Mouse (Mus musculus) forebrain, embryonic 11.5 days (tissue): Measurements from ENCODE around the gene Kcnd2. TPM values are rescaled to one million over a fixed set of nuclear protein-coding genes. Genes with fewer than 3 reads are reported as not detected.
"Not testable (repeated sequence)": the region's sequence is repeated elsewhere in the genome, so short reads cannot be mapped to it uniquely, and the experiment has no call there.

ENCODE experiments used
- ATAC-seq: fragments of 200-750 bp; cut with Nextera tagmentation; replicated peaks from 2 replicates; pipeline ENCODE4 v1.8.0; 2017; ENCODE audit warnings: moderate TSS enrichment; ENCODE audit not compliant: low FRiP score
- DNase-seq: peaks from one replicate; pipeline ENCODE4 v3.0.0-alpha.2; 2017; ENCODE audit warnings: low spot score
- H3K27ac ChIP-seq: fragments of 300-500 bp; sonication (generic); 2 replicates; pipeline ENCODE4 v1.5.1; 2014; ENCODE audit warnings: low read depth, low read length
- H3K27me3 ChIP-seq: fragments of 300-500 bp; sonication (generic); 2 replicates; pipeline ENCODE4 v1.6.1; 2014; ENCODE audit warnings: mild to moderate bottlenecking, low read length, mixed read lengths; ENCODE audit not compliant: control insufficient read depth, insufficient read depth
- H3K36me3 ChIP-seq: fragments of 300-500 bp; sonication (generic); 2 replicates; pipeline ENCODE4 v1.6.1; 2014; ENCODE audit warnings: mild to moderate bottlenecking, low read length, moderate library complexity, mixed read lengths; ENCODE audit not compliant: control insufficient read depth, insufficient read depth
- H3K4me1 ChIP-seq: fragments of 300-500 bp; sonication (generic); replicated peaks from 2 replicates; pipeline ENCODE4 v1.6.1; 2014; ENCODE audit warnings: low read length, mixed read lengths; ENCODE audit not compliant: control insufficient read depth, insufficient read depth
- H3K4me2 ChIP-seq: fragments of 300-500 bp; sonication (generic); 2 replicates; pipeline ENCODE4 v1.6.1; 2014; ENCODE audit warnings: low read depth, mild to moderate bottlenecking, low read length, moderate library complexity, mixed read lengths; ENCODE audit not compliant: severe bottlenecking
- H3K4me3 ChIP-seq: fragments of 300-500 bp; sonication (generic); 2 replicates; pipeline ENCODE4 v1.5.1; 2014; ENCODE audit warnings: low read depth, low read length
- H3K9ac ChIP-seq: fragments of 300-500 bp; sonication (generic); 2 replicates; pipeline ENCODE4 v1.6.1; 2014; ENCODE audit warnings: low read length
- H3K9me3 ChIP-seq: fragments of 300-500 bp; sonication (generic); 2 replicates; pipeline ENCODE4 v1.6.1; 2016; ENCODE audit warnings: low read length, mixed read lengths; ENCODE audit not compliant: control insufficient read depth
- WGBS: fragments of 180-500 bp; shearing (Covaris S2); extraction: QIAGEN DNeasy Blood & Tissue Kit; methylation state at CpG from one replicate; pipeline ENCODE4 v1.1.7; 2014; 5-methylcytosine and 5-hydroxymethylcytosine counted together
- polyA plus RNA-seq: library from polyadenylated mRNA; unstranded; fragments of >200 nt; fragmentation: Nextera tagmentation; extraction: Ambion mirVana; gene quantifications from 2 replicates; pipeline ENCODE4 v1.2.1, GENCODE M21; 2014

Gene Kcnd2
- polyA plus RNA-seq, 1 experiment from 2014 or later = 3.1 TPM

- no peaks in the 10 kb centered on the region for H3K27me3 ChIP-seq
- no peak overlapping the region for H3K4me3 ChIP-seq
- peaks cover 2% of the 10 kb centered on the region; the same call in 1 of the 2 replicates for H3K4me1 ChIP-seq
- no peak overlapping the region for H3K27ac ChIP-seq
- no peak overlapping the region for H3K4me2 ChIP-seq
- DNase-seq (no peak), ATAC-seq (no peak)
- no peaks in the 10 kb centered on the region for H3K36me3 ChIP-seq
- H3K9me3 ChIP-seq = no peaks in the 10 kb centered on the region
- WGBS = 43% methylated on average over 4 of the region's 4 CpGs
- no peak overlapping the region for H3K9ac ChIP-seq
Observed at GRCm38 (mm10) chr6:21327081-21327737, 111.9 kb downstream of the Kcnd2 start.

DNA sequence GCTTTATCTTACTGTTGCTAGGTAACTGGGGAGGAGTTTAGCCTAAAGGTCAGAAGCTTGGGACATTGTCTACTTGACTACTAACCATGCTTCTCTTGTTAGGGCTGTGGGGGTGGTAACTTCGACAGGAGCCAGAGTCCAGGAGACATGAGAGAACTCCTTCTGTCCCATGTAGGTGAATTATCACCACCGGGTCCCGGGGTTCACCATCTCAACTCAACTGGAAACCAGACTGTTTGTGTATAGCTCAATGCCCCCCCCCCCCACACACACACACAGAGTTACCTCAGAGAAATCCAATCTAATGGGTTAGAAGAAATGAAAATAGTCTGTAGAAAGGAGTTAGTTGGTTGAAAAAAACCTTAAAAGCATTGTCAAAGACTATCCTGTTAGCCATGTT lies 170.0 kb downstream of the Kcnd2 start:
- not testable (repeated sequence) for H3K4me3 ChIP-seq, H3K4me1 ChIP-seq, H3K9ac ChIP-seq, H3K9me3 ChIP-seq, H3K36me3 ChIP-seq, H3K4me2 ChIP-seq, H3K27me3 ChIP-seq, DNase-seq, ATAC-seq, H3K27ac ChIP-seq
- 77% methylated on average over 3 of the region's 3 CpGs for WGBS

DNA sequence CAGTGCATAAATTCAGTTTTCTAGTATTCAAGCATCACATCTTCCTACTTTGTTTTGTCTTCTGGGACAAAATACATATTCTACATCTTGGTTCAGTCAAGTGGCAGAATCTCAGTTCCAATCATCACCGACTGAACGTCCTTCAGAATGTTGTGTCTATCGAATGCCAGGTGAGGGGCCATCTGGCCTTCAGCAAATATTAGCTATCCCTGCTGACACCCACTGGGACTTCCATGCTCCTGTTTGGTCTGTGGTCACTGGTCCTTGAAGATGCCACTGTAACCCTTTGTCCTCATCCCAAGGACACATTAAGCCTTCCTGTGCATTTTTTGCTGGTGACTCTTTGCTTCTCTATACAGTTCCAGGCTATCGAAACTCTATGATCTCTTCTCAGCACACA lies 176.5 kb downstream of the Kcnd2 start:
- H3K27ac ChIP-seq = no peak overlapping the region
- WGBS = 96% methylated on average over 4 of the region's 4 CpGs

DNA sequence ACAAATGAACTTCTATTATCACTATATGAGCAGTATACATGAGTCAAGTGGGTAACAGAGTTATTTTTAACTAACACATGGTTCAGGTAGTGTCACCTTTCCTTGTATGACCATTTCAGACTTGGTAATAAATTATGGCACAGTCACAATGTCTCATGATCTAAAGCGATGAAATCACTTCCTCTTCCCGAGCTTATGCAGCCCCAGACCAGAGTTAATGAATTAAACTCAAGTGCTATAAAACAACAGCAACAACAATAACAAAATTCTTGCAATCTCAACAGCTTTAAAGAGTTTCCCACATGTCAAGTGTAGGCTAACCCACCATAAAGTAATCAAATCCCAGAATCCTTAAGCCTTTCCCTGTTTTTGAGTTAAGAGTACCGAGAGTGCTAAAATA lies 198.4 kb downstream of the Kcnd2 start:
- ATAC-seq (no peak), DNase-seq (no peak)
- Histone ChIP-seq H3K27ac (no peak overlapping the region), H3K4me1 (no peaks in the 10 kb centered on the region), H3K27me3 (no peaks in the 10 kb centered on the region), H3K4me2 (no peak overlapping the region), H3K36me3 (no peaks in the 10 kb centered on the region), H3K9ac (no peak overlapping the region), H3K4me3 (no peak overlapping the region), H3K9me3 (no peaks in the 10 kb centered on the region)
- WGBS = 91% methylated on average over 3 of the region's 3 CpGs

More for the DNA sequence above, 176.5 kb downstream of the Kcnd2 start:
- no peaks in the 10 kb centered on the region for H3K4me1 ChIP-seq
- H3K4me3 ChIP-seq = no peak overlapping the region
- H3K36me3 ChIP-seq = no peaks in the 10 kb centered on the region
- no peak for ATAC-seq
- H3K9ac ChIP-seq = no peak overlapping the region
- no peaks in the 10 kb centered on the region for H3K9me3 ChIP-seq
- H3K27me3 ChIP-seq = no peaks in the 10 kb centered on the region
- DNase-seq = no peak
- no peak overlapping the region for H3K4me2 ChIP-seq

GRCm38 (mm10) chr6:21418246-21418645 lies 202.9 kb downstream of the Kcnd2 start:
- DNase-seq = no peak
- H3K4me2 ChIP-seq = no peak overlapping the region
- no peak overlapping the region for H3K4me3 ChIP-seq
- H3K36me3 ChIP-seq = no peaks in the 10 kb centered on the region
- ATAC-seq = no peak
- H3K9ac ChIP-seq = no peak overlapping the region
- H3K9me3 ChIP-seq = no peaks in the 10 kb centered on the region
- H3K27ac ChIP-seq = no peak overlapping the region
- H3K4me1 ChIP-seq = no peaks in the 10 kb centered on the region
- no peaks in the 10 kb centered on the region for H3K27me3 ChIP-seq
- WGBS = 83% methylated on average over 6 of the region's 6 CpGs

GRCm38 (mm10) chr6:21424202-21424785 lies 209.0 kb downstream of the Kcnd2 start:
- Histone ChIP-seq H3K4me3 (no peak overlapping the region), H3K27ac (no peak overlapping the region), H3K4me2 (no peak overlapping the region), H3K9ac (no peak overlapping the region), H3K4me1 (no peaks in the 10 kb centered on the region), H3K9me3 (no peaks in the 10 kb centered on the region), H3K27me3 (no peaks in the 10 kb centered on the region), H3K36me3 (no peaks in the 10 kb centered on the region)
- ATAC-seq (no peak), DNase-seq (no peak)
- 82% methylated on average over 4 of the region's 4 CpGs for WGBS

DNA sequence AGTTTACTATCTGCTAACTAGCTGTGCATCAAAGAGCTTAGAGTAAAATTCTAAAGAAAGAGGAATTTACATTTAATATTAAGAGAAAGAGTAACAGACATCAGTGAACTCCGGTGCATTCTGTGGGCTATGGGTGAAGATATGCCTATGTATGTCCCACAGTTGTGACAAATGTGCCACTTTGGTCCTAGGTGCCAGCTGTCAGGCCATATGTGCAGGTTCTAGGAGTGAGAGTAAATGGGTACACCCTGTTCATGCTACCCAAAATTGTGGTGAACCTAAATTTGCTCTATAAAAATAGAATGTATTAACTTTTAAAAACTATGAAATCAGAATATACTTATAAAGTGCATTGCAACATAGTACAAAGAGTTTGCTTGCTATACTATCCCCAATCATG lies 215.8 kb downstream of the Kcnd2 start:
- DNase-seq (no peak), ATAC-seq (no peak)
- no peaks in the 10 kb centered on the region for H3K27me3 ChIP-seq
- H3K9me3 ChIP-seq = no peaks in the 10 kb centered on the region
- H3K4me1 ChIP-seq = no peaks in the 10 kb centered on the region
- no peak overlapping the region for H3K4me2 ChIP-seq
- H3K4me3 ChIP-seq = no peak overlapping the region
- 100% methylated on average over 1 of the region's 1 CpGs for WGBS
- H3K36me3 ChIP-seq = no peaks in the 10 kb centered on the region
- no peak overlapping the region for H3K27ac ChIP-seq
- no peak overlapping the region for H3K9ac ChIP-seq

DNA sequence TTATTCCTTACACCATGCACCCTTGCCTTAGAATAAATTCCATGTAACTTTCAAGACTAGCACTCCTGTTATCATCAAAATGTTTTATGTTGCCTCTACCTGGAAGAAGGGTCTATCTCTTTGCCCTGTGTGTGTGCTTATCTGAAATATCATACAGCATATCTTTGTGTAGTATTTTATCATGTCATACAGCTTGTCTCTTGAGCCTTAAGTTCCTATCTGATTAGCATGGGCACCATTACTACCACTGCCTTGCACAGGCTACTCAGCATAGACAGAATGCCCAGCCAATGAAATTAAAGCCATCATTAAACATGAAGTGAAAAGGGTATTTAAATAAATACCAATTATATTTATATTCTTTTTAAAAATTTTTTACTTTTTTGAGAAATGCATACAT lies 249.4 kb downstream of the Kcnd2 start:
- Histone ChIP-seq H3K4me3 (no peak overlapping the region), H3K4me1 (no peaks in the 10 kb centered on the region), H3K4me2 (no peak overlapping the region), H3K36me3 (no peaks in the 10 kb centered on the region), H3K9ac (no peak overlapping the region), H3K9me3 (no peaks in the 10 kb centered on the region), H3K27ac (no peak overlapping the region), H3K27me3 (no peaks in the 10 kb centered on the region)
- ATAC-seq (no peak), DNase-seq (no peak)

DNA sequence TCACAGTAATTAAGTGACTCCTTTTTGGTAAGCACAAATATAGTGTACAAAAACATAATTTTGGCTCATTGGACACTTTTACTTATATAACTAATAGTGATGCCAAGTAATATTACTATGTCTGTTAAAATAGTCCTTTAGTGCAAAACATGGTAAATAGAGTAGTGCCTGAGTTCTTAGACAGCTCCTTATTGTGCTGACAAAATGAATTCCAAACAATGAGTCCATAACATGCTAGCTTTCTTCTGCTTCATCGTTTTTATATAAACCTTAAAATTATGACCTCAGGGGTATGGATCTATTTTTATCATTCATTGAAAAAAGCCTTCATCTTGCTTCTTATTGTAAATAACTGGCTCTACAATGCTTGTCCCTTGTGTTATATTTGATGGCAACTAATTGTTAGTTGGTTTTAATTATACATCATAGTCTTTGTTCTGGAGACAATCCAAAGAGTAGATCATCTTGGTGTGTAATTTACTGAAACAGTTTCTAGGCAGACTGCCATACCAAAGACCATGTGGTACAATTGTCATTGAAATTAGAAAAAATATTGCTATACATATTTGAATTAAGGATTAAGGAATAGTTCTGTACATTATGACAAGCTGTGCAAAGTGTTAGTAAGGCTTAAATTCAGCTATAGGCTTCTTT lies 256.7 kb downstream of the Kcnd2 start:
- H3K4me3 ChIP-seq = no peak overlapping the region
- no peak overlapping the region for H3K9ac ChIP-seq
- ATAC-seq = no peak
- DNase-seq = no peak
- H3K9me3 ChIP-seq = no peaks in the 10 kb centered on the region
- no peaks in the 10 kb centered on the region for H3K27me3 ChIP-seq
- H3K27ac ChIP-seq = no peak overlapping the region
- WGBS = 80% methylated on average over 1 of the region's 1 CpGs
- H3K4me1 ChIP-seq = no peaks in the 10 kb centered on the region
- H3K36me3 ChIP-seq = no peaks in the 10 kb centered on the region
- no peak overlapping the region for H3K4me2 ChIP-seq
